Mouse (Mus musculus): ENCODE results near the gene Bcl7c.
"Not testable (repeated sequence)": the region's sequence is repeated elsewhere in the genome, so short reads cannot be mapped to it uniquely, and the experiment has no call there.

Bcl7c gene

GRCm38 (mm10) chr7:127718339-127718738 lies 9.6 kb upstream of the Bcl7c start:
- no peak for ATAC-seq (ENCODE audit: insufficient number of reproducible peaks, low FRiP score, low TSS enrichment)

- peak; percentile 62; the same call in 1 of the 2 replicates for ATAC-seq (ENCODE audit: insufficient number of reproducible peaks, low FRiP score, low TSS enrichment)
These were observed 8.3 kb upstream of the Bcl7c start for GRCm38 (mm10) chr7:127716992-127717391.

- no peak for ATAC-seq (ENCODE audit: insufficient number of reproducible peaks, low FRiP score, low TSS enrichment)
These were observed 6.1 kb upstream of the Bcl7c start for GRCm38 (mm10) chr7:127714816-127715215.

GRCm38 (mm10) chr7:127712461-127713385 lies 4.0 kb upstream of the Bcl7c start, which contains the start of gene Ctf1:
Gene Ctf1, plus strand, starts transcription at chr7:127712736.
- peak; percentile 58; the same call in 1 of the 2 replicates for ATAC-seq (ENCODE audit: insufficient number of reproducible peaks, low FRiP score, low TSS enrichment)

GRCm38 (mm10) chr7:127711456-127711855 lies 2.7 kb upstream of the Bcl7c start:
- ATAC-seq (ENCODE audit: insufficient number of reproducible peaks, low FRiP score, low TSS enrichment) = no peak

DNA sequence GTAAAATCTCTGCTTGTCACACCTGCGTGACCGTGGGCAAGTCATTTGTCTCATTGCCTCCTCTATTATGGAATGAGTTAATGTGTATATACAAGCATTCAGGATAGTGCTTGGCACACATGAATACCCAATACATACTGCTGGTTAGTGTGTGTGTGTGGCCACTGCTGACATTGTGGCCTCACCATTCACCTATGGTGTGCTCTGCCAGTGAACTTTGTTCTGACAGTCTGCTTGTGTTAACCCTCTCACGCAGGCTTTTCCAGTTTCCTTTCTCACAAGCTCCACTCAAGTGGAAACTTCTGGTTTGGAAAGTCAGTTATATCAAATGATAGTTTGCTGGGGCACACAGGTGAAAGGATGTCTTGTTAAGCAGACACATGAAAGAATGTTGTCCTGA lies 2.3 kb upstream of the Bcl7c start:
- ATAC-seq (ENCODE audit: insufficient number of reproducible peaks, low FRiP score, low TSS enrichment) = no peak

DNA sequence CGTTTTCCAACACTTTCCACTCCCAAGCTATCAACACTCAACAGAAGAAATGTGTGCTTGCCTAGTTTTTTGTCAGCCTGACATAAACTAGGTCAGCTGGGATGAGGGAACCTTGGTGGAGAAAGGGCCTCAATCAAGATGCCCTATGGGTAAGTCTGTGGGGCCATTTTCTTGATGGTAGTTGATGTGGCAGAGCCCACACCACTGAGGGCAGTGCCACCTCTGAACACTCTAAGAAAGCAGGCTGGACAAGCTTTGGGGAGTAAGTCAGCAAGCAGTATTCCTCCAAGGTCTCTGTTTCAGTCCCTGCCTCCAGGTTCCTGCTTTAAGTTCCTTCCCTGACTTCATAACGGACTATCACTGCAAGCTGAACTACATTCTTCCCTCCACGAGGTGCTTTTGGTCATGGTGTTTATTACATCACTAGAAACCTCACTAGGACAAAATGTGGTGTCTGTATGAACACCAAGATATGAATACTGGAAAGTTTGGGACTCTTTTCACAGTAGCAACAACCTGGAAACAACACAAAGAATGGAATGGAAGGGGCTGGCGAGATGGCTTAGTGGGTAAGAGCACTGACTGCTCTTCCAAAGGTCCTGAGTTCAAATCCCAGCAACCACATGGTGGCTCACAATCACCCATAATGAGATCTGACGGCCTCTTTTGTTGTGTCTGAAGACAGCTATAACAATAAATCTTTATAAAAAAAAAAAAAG lies 687 bp upstream of the Bcl7c start:
- ATAC-seq (ENCODE audit: insufficient number of reproducible peaks, low FRiP score, low TSS enrichment) = no peak

GRCm38 (mm10) chr7:127707957-127708206 lies 851 bp downstream of the Bcl7c start:
- no peak for ATAC-seq (ENCODE audit: insufficient number of reproducible peaks, low FRiP score, low TSS enrichment)

- ATAC-seq (ENCODE audit: insufficient number of reproducible peaks, low FRiP score, low TSS enrichment) = no peak
These were observed 1.4 kb downstream of the Bcl7c start for GRCm38 (mm10) chr7:127707045-127707956.

- ATAC-seq (ENCODE audit: insufficient number of reproducible peaks, low FRiP score, low TSS enrichment) = no peak
These were observed 3.0 kb downstream of the Bcl7c start for GRCm38 (mm10) chr7:127705706-127706105.

- ATAC-seq (ENCODE audit: insufficient number of reproducible peaks, low FRiP score, low TSS enrichment) = no peak
These were observed 4.1 kb downstream of the Bcl7c start for GRCm38 (mm10) chr7:127704598-127704997.

- ATAC-seq (ENCODE audit: insufficient number of reproducible peaks, low FRiP score, low TSS enrichment) = no peak
These were observed 5.1 kb downstream of the Bcl7c start for GRCm38 (mm10) chr7:127703561-127704178.

DNA sequence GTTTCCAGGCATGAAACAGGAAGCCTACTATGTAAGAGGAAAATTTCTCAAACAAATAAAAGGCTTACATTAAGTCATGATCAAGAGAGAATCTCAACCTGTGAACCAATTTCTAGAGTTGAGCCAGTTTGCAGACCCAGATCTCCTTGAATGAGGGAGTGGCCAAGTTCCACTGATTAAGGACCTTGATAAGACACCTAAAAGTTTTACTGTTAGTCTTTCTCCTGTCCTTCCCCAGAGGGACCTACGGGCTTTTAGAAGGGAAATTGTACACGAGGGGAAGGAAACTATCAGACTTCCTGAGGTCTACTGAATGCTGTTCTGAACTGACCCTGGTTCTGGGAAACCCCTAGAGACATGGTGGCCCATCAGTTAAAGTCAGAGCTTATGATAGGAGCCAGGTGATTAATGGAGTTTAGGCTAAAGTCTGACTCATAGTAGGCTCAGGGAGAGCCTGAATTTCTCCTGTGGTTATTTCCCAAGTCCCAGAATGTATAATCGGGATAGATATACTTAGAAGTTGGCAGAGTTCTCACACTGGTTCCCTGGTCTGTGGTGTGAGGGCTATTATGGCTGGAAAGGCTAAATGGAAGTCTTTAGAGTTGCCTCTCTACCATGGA lies 7.9 kb downstream of the Bcl7c start:
- no peak for ATAC-seq (ENCODE audit: insufficient number of reproducible peaks, low FRiP score, low TSS enrichment)

- no peak; the same call in 1 of the 2 replicates for ATAC-seq (ENCODE audit: insufficient number of reproducible peaks, low FRiP score, low TSS enrichment)
These were observed 9.7 kb downstream of the Bcl7c start for GRCm38 (mm10) chr7:127698986-127699385.

- not testable (repeated sequence) for ATAC-seq (ENCODE audit: insufficient number of reproducible peaks, low FRiP score, low TSS enrichment)
These were observed 15.0 kb downstream of the Bcl7c start for GRCm38 (mm10) chr7:127693730-127694129.

- no peak for ATAC-seq (ENCODE audit: insufficient number of reproducible peaks, low FRiP score, low TSS enrichment)
These were observed 15.4 kb downstream of the Bcl7c start for GRCm38 (mm10) chr7:127693290-127693689.

DNA sequence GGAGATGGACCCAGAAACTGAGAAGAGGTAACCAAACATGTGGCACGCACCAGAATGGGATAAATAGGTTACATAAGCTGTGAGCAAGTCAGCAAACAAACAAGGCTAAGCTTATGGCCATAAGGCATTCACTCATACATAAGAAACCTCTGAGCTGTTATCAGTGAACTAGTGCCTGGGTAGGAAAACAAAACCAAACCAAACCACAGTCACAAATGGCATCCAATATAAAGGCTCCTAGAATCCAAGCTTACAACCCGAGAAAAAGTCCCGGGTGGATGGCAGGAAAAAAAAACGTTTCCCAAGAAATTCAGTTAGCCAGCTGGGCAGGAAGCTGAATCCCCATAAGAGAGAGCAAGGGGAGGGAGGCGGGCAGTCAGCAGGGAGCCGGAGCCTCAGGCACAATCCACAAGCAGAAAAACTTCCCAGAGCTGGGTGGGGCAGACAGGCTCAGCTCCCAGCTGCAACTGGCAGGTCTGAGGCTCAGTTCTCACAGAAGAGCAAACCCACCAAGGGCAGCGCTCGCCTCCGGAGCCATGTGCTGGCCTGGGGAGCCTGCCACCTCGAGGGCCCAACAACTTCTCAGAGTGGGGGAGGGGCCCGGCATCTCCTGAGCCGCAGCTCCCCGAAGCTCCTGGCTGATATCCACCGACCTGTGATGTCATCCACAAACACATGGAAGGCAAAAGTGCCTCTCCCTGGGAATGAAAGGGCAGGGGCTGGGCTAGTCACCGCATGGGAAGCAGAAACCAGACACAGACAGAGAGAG lies 17.3 kb downstream of the Bcl7c start:
- peak; percentile 52; the same call in 1 of the 2 replicates for ATAC-seq (ENCODE audit: insufficient number of reproducible peaks, low FRiP score, low TSS enrichment)

DNA sequence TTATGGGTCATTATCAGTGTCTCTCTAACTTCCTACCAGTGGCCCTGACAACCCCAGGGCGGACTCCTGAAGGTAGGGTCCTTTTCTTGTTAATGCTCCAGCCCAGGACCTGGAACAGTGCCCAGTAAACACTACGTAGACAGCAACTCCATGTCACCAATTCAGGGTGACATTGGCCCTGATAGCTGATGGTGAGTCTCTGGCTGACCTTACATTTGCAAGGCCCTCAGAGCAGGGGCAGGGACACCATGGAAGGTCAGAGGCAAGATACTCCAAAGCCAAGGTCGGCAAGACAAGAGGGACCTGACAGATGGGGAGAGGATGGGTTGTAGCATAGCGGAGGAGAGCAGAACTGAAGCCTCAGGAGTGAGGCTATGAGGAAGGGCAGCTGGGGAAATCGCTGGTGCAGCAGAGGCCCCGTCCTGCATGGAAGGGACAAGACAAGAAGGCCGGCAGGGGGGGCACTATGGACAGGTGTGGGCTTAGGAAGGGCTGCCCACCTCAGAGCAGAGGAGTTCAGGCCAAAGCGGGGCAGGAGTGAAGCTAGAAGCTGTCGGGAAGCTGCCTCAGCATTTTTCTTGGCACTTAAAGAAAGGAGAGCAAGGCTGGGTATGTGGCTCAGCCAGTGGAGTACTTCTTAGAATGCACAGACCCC lies 19.0 kb downstream of the Bcl7c start:
- no peak for ATAC-seq (ENCODE audit: insufficient number of reproducible peaks, low FRiP score, low TSS enrichment)

Measured in cerebellum, adult (tissue).